Mouse (Mus musculus): ENCODE measurements around the gene Ccdc9b.

The Ccdc9b gene

GRCm38 (mm10) chr2:118708472-118708871 lies 54.0 kb downstream of the Ccdc9b start:
- no peak for DNase-seq

GRCm38 (mm10) chr2:118706436-118706835 lies 56.0 kb downstream of the Ccdc9b start:
- no peak for DNase-seq

Data from kidney, adult 9 months (tissue).